Mouse (Mus musculus) testis, adult 2 months (tissue): ENCODE measurements around the gene Slc8a3. TPM values are rescaled to one million over a fixed set of nuclear protein-coding genes. Genes with fewer than 3 reads are reported as not detected.

Experiments
- H3K27ac ChIP-seq: fragments of 200-500 bp; 2 replicates; pipeline ENCODE4 v1.5.1; 2012; ENCODE audit warnings: low read depth, low read length; ENCODE audit not compliant: control insufficient read depth, insufficient read depth
- H3K27me3 ChIP-seq: fragments of 200-500 bp; 2 replicates; pipeline ENCODE4 v1.6.1; 2012; ENCODE audit warnings: mild to moderate bottlenecking, low read length, moderate library complexity; ENCODE audit not compliant: control insufficient read depth, insufficient read depth
- H3K36me3 ChIP-seq: fragments of 200-500 bp; 2 replicates; pipeline ENCODE4 v1.6.1; 2012; ENCODE audit warnings: mild to moderate bottlenecking, low read length; ENCODE audit not compliant: control insufficient read depth, insufficient read depth
- H3K4me1 ChIP-seq: fragments of 200-500 bp; 2 replicates; pipeline ENCODE4 v1.6.1; 2012; ENCODE audit warnings: low read length; ENCODE audit not compliant: control insufficient read depth, insufficient read depth
- H3K4me3 ChIP-seq: fragments of 200-500 bp; 2 replicates; pipeline ENCODE4 v1.5.1; 2012; ENCODE audit warnings: low read depth, mild to moderate bottlenecking, low read length, moderate library complexity, mixed read lengths; ENCODE audit not compliant: control insufficient read depth
- CTCF ChIP-seq: fragments of 200-500 bp; IDR thresholded peaks from 2 replicates; pipeline ENCODE4 v1.5.1; 2012; ENCODE audit warnings: low read depth, mild to moderate bottlenecking, inconsistent platforms, low read length, moderate library complexity; ENCODE audit not compliant: control insufficient read depth, insufficient read depth, insufficient replicate concordance
- POLR2A ChIP-seq: fragments of 200-500 bp; IDR thresholded peaks from 2 replicates; pipeline ENCODE4 v1.6.1; 2012; ENCODE audit warnings: low read depth, mild to moderate bottlenecking, inconsistent platforms, low read length, moderate library complexity; ENCODE audit not compliant: control insufficient read depth
- polyA plus RNA-seq: library from polyadenylated mRNA; depleted of rRNA; stranded (reverse); fragments of >200 nt; gene quantifications from 2 replicates; pipeline ENCODE4 v1.2.3, GENCODE M21; 2012

The Slc8a3 gene
- polyA plus RNA-seq, 1 experiment: 0.07 TPM

GRCm38 (mm10) chr12:81269246-81269645, 63.7 kb downstream of the Slc8a3 start:
- TF ChIP-seq CTCF (no peak), POLR2A (no peak)
- Histone ChIP-seq H3K36me3 (no peaks in the 10 kb centered on the region), H3K4me1 (no peaks in the 10 kb centered on the region; the same call in 1 of the 2 replicates), H3K4me3 (no peak overlapping the region), H3K27me3 (no peaks in the 10 kb centered on the region), H3K27ac (no peak overlapping the region)

GRCm38 (mm10) chr12:81262821-81263220, 70.2 kb downstream of the Slc8a3 start:
- Histone ChIP-seq H3K36me3 (no peaks in the 10 kb centered on the region), H3K27ac (no peak overlapping the region), H3K4me1 (no peaks in the 10 kb centered on the region; the same call in 1 of the 2 replicates), H3K27me3 (no peaks in the 10 kb centered on the region), H3K4me3 (no peak overlapping the region)
- TF ChIP-seq POLR2A: no peak
- no peak for TF ChIP-seq CTCF

- H3K36me3 ChIP-seq: no peaks in the 10 kb centered on the region
- TF ChIP-seq POLR2A (no peak), CTCF (no peak)
- H3K27me3 ChIP-seq: no peaks in the 10 kb centered on the region
Measured at GRCm38 (mm10) chr12:81258215-81258614, 74.8 kb downstream of the Slc8a3 start.

GRCm38 (mm10) chr12:81245411-81245810, 87.6 kb downstream of the Slc8a3 start:
- Histone ChIP-seq H3K4me3 (no peak overlapping the region), H3K27ac (no peak overlapping the region), H3K27me3 (no peaks in the 10 kb centered on the region), H3K36me3 (no peaks in the 10 kb centered on the region), H3K4me1 (no peaks in the 10 kb centered on the region)
- TF ChIP-seq CTCF (no peak), POLR2A (no peak)

More at GRCm38 (mm10) chr12:81258215-81258614, 74.8 kb downstream of the Slc8a3 start:
- H3K27ac ChIP-seq: no peak overlapping the region
- no peak overlapping the region for H3K4me3 ChIP-seq
- no peaks in the 10 kb centered on the region for H3K4me1 ChIP-seq

- Histone ChIP-seq H3K4me1 (no peaks in the 10 kb centered on the region), H3K36me3 (no peaks in the 10 kb centered on the region), H3K27me3 (no peaks in the 10 kb centered on the region), H3K4me3 (no peak overlapping the region), H3K27ac (no peak overlapping the region)
- TF ChIP-seq CTCF (no peak), POLR2A (no peak)
Measured at GRCm38 (mm10) chr12:81244954-81245353, 88.0 kb downstream of the Slc8a3 start.

- no peaks in the 10 kb centered on the region for H3K4me1 ChIP-seq
- TF ChIP-seq CTCF (no peak), POLR2A (no peak)
- no peaks in the 10 kb centered on the region for H3K36me3 ChIP-seq
- H3K27ac ChIP-seq: no peak overlapping the region
- H3K4me3 ChIP-seq: no peak overlapping the region
- H3K27me3 ChIP-seq: no peaks in the 10 kb centered on the region
Measured at GRCm38 (mm10) chr12:81244492-81244891, 88.5 kb downstream of the Slc8a3 start.

GRCm38 (mm10) chr12:81241676-81242075, 91.3 kb downstream of the Slc8a3 start:
- Histone ChIP-seq H3K27ac (no peak overlapping the region), H3K4me3 (no peak overlapping the region), H3K36me3 (no peaks in the 10 kb centered on the region), H3K27me3 (no peaks in the 10 kb centered on the region), H3K4me1 (no peaks in the 10 kb centered on the region)
- TF ChIP-seq CTCF (no peak), POLR2A (no peak)

- Histone ChIP-seq H3K27ac (no peak overlapping the region), H3K4me3 (no peak overlapping the region), H3K27me3 (no peaks in the 10 kb centered on the region), H3K4me1 (no peaks in the 10 kb centered on the region), H3K36me3 (no peaks in the 10 kb centered on the region)
- no peak for TF ChIP-seq POLR2A
- no peak for TF ChIP-seq CTCF
Measured at GRCm38 (mm10) chr12:81241096-81241495, 91.9 kb downstream of the Slc8a3 start.
